Mouse (Mus musculus): ENCODE results near the gene Stk38l.

DNA sequence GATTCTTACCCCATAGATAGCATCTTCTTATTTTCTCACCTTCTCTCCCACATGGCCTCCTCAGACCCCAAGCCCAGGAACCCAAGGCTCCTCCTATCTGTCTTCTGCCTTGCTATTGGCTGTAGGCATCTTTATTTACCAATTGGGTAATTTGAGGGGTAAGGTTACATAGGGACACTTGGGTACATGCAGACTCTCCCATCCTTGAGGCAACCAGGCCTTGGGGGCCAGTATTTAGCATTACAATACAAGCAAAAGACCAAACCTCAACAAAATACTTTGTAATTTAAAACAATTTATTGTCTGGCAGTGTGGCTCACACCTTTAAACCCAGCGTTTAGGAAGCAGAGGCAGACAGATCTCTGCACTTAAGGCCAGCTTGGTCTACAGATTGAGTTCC, 5.2 kb upstream of the Stk38l start:
- TF ChIP-seq CTCF (IDR thresholded peaks at IDR 0.05) = no peak
- no peak for TF ChIP-seq EP300 (IDR thresholded peaks at IDR 0.05)
